Mouse (Mus musculus): ENCODE data around the gene Zfp704.

Gene Zfp704

GRCm38 (mm10) chr3:9554916-9555315 is 55.0 kb downstream of the Zfp704 start:
- DNase-seq: no peak

GRCm38 (mm10) chr3:9552332-9552731 is 57.6 kb downstream of the Zfp704 start:
- DNase-seq: peak; percentile 22

- no peak for DNase-seq
Measured at GRCm38 (mm10) chr3:9550930-9551329, 59.0 kb downstream of the Zfp704 start.

GRCm38 (mm10) chr3:9549815-9550214 is 60.1 kb downstream of the Zfp704 start:
- DNase-seq: no peak

- no peak for DNase-seq
Measured at GRCm38 (mm10) chr3:9548188-9548587, 61.7 kb downstream of the Zfp704 start.

- DNase-seq: peak; percentile 17
Measured at GRCm38 (mm10) chr3:9546882-9547620, 62.8 kb downstream of the Zfp704 start.

- DNase-seq: no peak
Measured at GRCm38 (mm10) chr3:9544421-9544820, 65.5 kb downstream of the Zfp704 start.

GRCm38 (mm10) chr3:9543916-9544315 is 66.0 kb downstream of the Zfp704 start:
- DNase-seq: no peak

GRCm38 (mm10) chr3:9543463-9543862 is 66.4 kb downstream of the Zfp704 start:
- DNase-seq: no peak

GRCm38 (mm10) chr3:9541561-9541960 is 68.3 kb downstream of the Zfp704 start:
- no peak for DNase-seq

- DNase-seq: no peak
Measured at GRCm38 (mm10) chr3:9538510-9538909, 71.4 kb downstream of the Zfp704 start.

GRCm38 (mm10) chr3:9537889-9538288 is 72.0 kb downstream of the Zfp704 start:
- DNase-seq: no peak

GRCm38 (mm10) chr3:9530097-9530780 is 79.6 kb downstream of the Zfp704 start:
- DNase-seq: no peak

GRCm38 (mm10) chr3:9524429-9524828 is 85.5 kb downstream of the Zfp704 start:
- DNase-seq: no peak

GRCm38 (mm10) chr3:9523081-9523932 is 86.6 kb downstream of the Zfp704 start:
- DNase-seq: no peak

- no peak for DNase-seq
Measured at GRCm38 (mm10) chr3:9522009-9522408, 87.9 kb downstream of the Zfp704 start.

GRCm38 (mm10) chr3:9520728-9521054 is 89.2 kb downstream of the Zfp704 start:
- DNase-seq: no peak

GRCm38 (mm10) chr3:9520051-9520727 is 89.7 kb downstream of the Zfp704 start:
- peak; percentile 51 for DNase-seq

- DNase-seq: no peak
Measured at GRCm38 (mm10) chr3:9519491-9519890, 90.4 kb downstream of the Zfp704 start.

- DNase-seq: no peak
Measured at GRCm38 (mm10) chr3:9518936-9519335, 90.9 kb downstream of the Zfp704 start.

GRCm38 (mm10) chr3:9516119-9516855 is 93.6 kb downstream of the Zfp704 start:
- no peak for DNase-seq

GRCm38 (mm10) chr3:9515527-9515926 is 94.4 kb downstream of the Zfp704 start:
- no peak for DNase-seq

Measured in liver (tissue).